Mouse (Mus musculus): ENCODE measurements at regions not wholly inside any gene's neighbourhood (a gene's known extent, or its start where the extent isn't known, plus 50 kb on each side); places are given as distances from the start of the nearest gene placed in this dataset.

- no peak overlapping the region for H3K27ac ChIP-seq (replicated peaks; ENCODE audit: low read depth, low read length)
- DNase-seq (ENCODE audit: low spot score) (no peak), ATAC-seq (ENCODE audit: low read depth) (no peak)
- H3K27me3 ChIP-seq (replicated peaks; ENCODE audit: control insufficient read depth, insufficient read depth, low read length) = no peaks in the 10 kb centered on the region
- H3K4me3 ChIP-seq (ENCODE audit: low read depth, low read length) = no peak overlapping the region
- H3K9me3 ChIP-seq (ENCODE audit: control insufficient read depth, low read length) = no peaks in the 10 kb centered on the region
- H3K4me2 ChIP-seq (ENCODE audit: low read depth, low read length) = no peak overlapping the region
- H3K4me1 ChIP-seq (ENCODE audit: control insufficient read depth, insufficient read depth, low read length) = no peaks in the 10 kb centered on the region
- no peak overlapping the region for H3K9ac ChIP-seq (ENCODE audit: low read depth, low read length)
- H3K36me3 ChIP-seq (ENCODE audit: control insufficient read depth, insufficient read depth, low read length) = no peaks in the 10 kb centered on the region
Observed at GRCm38 (mm10) chr8:74775549-74775948, 97.4 kb upstream of the Isx start.

- DNase-seq (ENCODE audit: low spot score) (peak; percentile 2), ATAC-seq (ENCODE audit: low read depth) (no peak)
- Histone ChIP-seq H3K27ac (replicated peaks; ENCODE audit: low read depth, low read length) (no peak overlapping the region), H3K36me3 (ENCODE audit: control insufficient read depth, insufficient read depth, low read length) (no peaks in the 10 kb centered on the region), H3K9me3 (ENCODE audit: control insufficient read depth, low read length) (peaks cover 5% of the 10 kb centered on the region; the same call in 1 of the 2 replicates), H3K4me1 (ENCODE audit: control insufficient read depth, insufficient read depth, low read length) (no peaks in the 10 kb centered on the region), H3K27me3 (replicated peaks; ENCODE audit: control insufficient read depth, insufficient read depth, low read length) (no peaks in the 10 kb centered on the region), H3K4me3 (ENCODE audit: low read depth, low read length) (no peak overlapping the region), H3K4me2 (ENCODE audit: low read depth, low read length) (no peak overlapping the region), H3K9ac (ENCODE audit: low read depth, low read length) (no peak overlapping the region)
- WGBS = 91% methylated on average over 1 of the region's 1 CpGs
Observed at GRCm38 (mm10) chr8:74781087-74781486, 91.9 kb upstream of the Isx start.

- Histone ChIP-seq H3K27ac (replicated peaks; ENCODE audit: low read depth, low read length) (no peak overlapping the region), H3K9ac (ENCODE audit: low read depth, low read length) (no peak overlapping the region), H3K36me3 (ENCODE audit: control insufficient read depth, insufficient read depth, low read length) (no peaks in the 10 kb centered on the region), H3K4me3 (ENCODE audit: low read depth, low read length) (no peak overlapping the region), H3K27me3 (replicated peaks; ENCODE audit: control insufficient read depth, insufficient read depth, low read length) (no peaks in the 10 kb centered on the region), H3K4me2 (ENCODE audit: low read depth, low read length) (no peak overlapping the region), H3K9me3 (ENCODE audit: control insufficient read depth, low read length) (no peaks in the 10 kb centered on the region), H3K4me1 (ENCODE audit: control insufficient read depth, insufficient read depth, low read length) (no peaks in the 10 kb centered on the region)
- ATAC-seq (ENCODE audit: low read depth) (no peak), DNase-seq (ENCODE audit: low spot score) (peak; percentile 40)
Observed at GRCm38 (mm10) chr8:74808685-74809084, 64.3 kb upstream of the Isx start.

GRCm38 (mm10) chr8:74810054-74810453 lies 62.9 kb upstream of the Isx start:
- H3K9ac ChIP-seq (ENCODE audit: low read depth, low read length) = no peak overlapping the region
- no peak overlapping the region for H3K27ac ChIP-seq (replicated peaks; ENCODE audit: low read depth, low read length)
- 86% methylated on average over 3 of the region's 3 CpGs for WGBS

GRCm38 (mm10) chr8:74818434-74818833 lies 54.5 kb upstream of the Isx start:
- 66% methylated on average over 1 of the region's 1 CpGs for WGBS
- no peaks in the 10 kb centered on the region for H3K36me3 ChIP-seq (ENCODE audit: control insufficient read depth, insufficient read depth, low read length)
- no peaks in the 10 kb centered on the region for H3K27me3 ChIP-seq (replicated peaks; ENCODE audit: control insufficient read depth, insufficient read depth, low read length)
- H3K4me2 ChIP-seq (ENCODE audit: low read depth, low read length) = no peak overlapping the region
- ATAC-seq (ENCODE audit: low read depth) (no peak), DNase-seq (ENCODE audit: low spot score) (no peak)
- H3K4me3 ChIP-seq (ENCODE audit: low read depth, low read length) = no peak overlapping the region
- no peak overlapping the region for H3K27ac ChIP-seq (replicated peaks; ENCODE audit: low read depth, low read length)
- H3K9ac ChIP-seq (ENCODE audit: low read depth, low read length) = no peak overlapping the region
- H3K4me1 ChIP-seq (ENCODE audit: control insufficient read depth, insufficient read depth, low read length) = no peaks in the 10 kb centered on the region
- H3K9me3 ChIP-seq (ENCODE audit: control insufficient read depth, low read length) = no peaks in the 10 kb centered on the region

More at GRCm38 (mm10) chr8:74810054-74810453, 62.9 kb upstream of the Isx start:
- H3K9me3 ChIP-seq (ENCODE audit: control insufficient read depth, low read length) = no peaks in the 10 kb centered on the region
- ATAC-seq (ENCODE audit: low read depth) (no peak), DNase-seq (ENCODE audit: low spot score) (no peak)
- no peaks in the 10 kb centered on the region for H3K27me3 ChIP-seq (replicated peaks; ENCODE audit: control insufficient read depth, insufficient read depth, low read length)
- H3K36me3 ChIP-seq (ENCODE audit: control insufficient read depth, insufficient read depth, low read length) = no peaks in the 10 kb centered on the region
- no peaks in the 10 kb centered on the region for H3K4me1 ChIP-seq (ENCODE audit: control insufficient read depth, insufficient read depth, low read length)
- H3K4me3 ChIP-seq (ENCODE audit: low read depth, low read length) = no peak overlapping the region
- H3K4me2 ChIP-seq (ENCODE audit: low read depth, low read length) = no peak overlapping the region

GRCm38 (mm10) chr8:74820716-74821115 lies 52.3 kb upstream of the Isx start:
- DNase-seq (ENCODE audit: low spot score) (no peak), ATAC-seq (ENCODE audit: low read depth) (no peak)
- Histone ChIP-seq H3K4me1 (ENCODE audit: control insufficient read depth, insufficient read depth, low read length) (no peaks in the 10 kb centered on the region), H3K4me3 (ENCODE audit: low read depth, low read length) (no peak overlapping the region), H3K9ac (ENCODE audit: low read depth, low read length) (no peak overlapping the region), H3K36me3 (ENCODE audit: control insufficient read depth, insufficient read depth, low read length) (no peaks in the 10 kb centered on the region), H3K27ac (replicated peaks; ENCODE audit: low read depth, low read length) (no peak overlapping the region), H3K27me3 (replicated peaks; ENCODE audit: control insufficient read depth, insufficient read depth, low read length) (no peaks in the 10 kb centered on the region), H3K9me3 (ENCODE audit: control insufficient read depth, low read length) (no peaks in the 10 kb centered on the region), H3K4me2 (ENCODE audit: low read depth, low read length) (no peak overlapping the region)
- 10% methylated on average over 3 of the region's 3 CpGs for WGBS

GRCm38 (mm10) chr8:74822288-74822687 lies 50.7 kb upstream of the Isx start:
- ATAC-seq (ENCODE audit: low read depth) = no peak
- H3K4me2 ChIP-seq (ENCODE audit: low read depth, low read length) = no peak overlapping the region
- H3K36me3 ChIP-seq (ENCODE audit: control insufficient read depth, insufficient read depth, low read length) = no peaks in the 10 kb centered on the region
- DNase-seq (ENCODE audit: low spot score) = no peak
- H3K4me3 ChIP-seq (ENCODE audit: low read depth, low read length) = no peak overlapping the region
- H3K27me3 ChIP-seq (replicated peaks; ENCODE audit: control insufficient read depth, insufficient read depth, low read length) = no peaks in the 10 kb centered on the region
- H3K9me3 ChIP-seq (ENCODE audit: control insufficient read depth, low read length) = no peaks in the 10 kb centered on the region
- no peak overlapping the region for H3K9ac ChIP-seq (ENCODE audit: low read depth, low read length)
- no peaks in the 10 kb centered on the region for H3K4me1 ChIP-seq (ENCODE audit: control insufficient read depth, insufficient read depth, low read length)
- no peak overlapping the region for H3K27ac ChIP-seq (replicated peaks; ENCODE audit: low read depth, low read length)
